Mouse (Mus musculus) intestine, embryonic 16.5 days (tissue): ENCODE measurements around the gene Lpin1. TPM values are rescaled to one million over a fixed set of nuclear protein-coding genes. Genes with fewer than 3 reads are reported as not detected.

Experiments used
- ATAC-seq: fragments of 200-750 bp; cut with Nextera tagmentation; 2 replicates; pipeline ENCODE4 v1.8.0; 2017; ENCODE audit warnings: moderate TSS enrichment, moderate library complexity
- H3K27ac ChIP-seq: fragments of 300-500 bp; sonication (generic); 2 replicates; pipeline ENCODE4 v1.5.1; 2014; ENCODE audit warnings: mild to moderate bottlenecking, low read length
- H3K27me3 ChIP-seq: fragments of 300-500 bp; sonication (generic); replicated peaks from 2 replicates; pipeline ENCODE4 v1.6.1; 2014; ENCODE audit warnings: low read length, control low read depth, mixed read lengths; ENCODE audit not compliant: control insufficient read depth, insufficient read depth
- H3K36me3 ChIP-seq: fragments of 300-500 bp; sonication (generic); 2 replicates; pipeline ENCODE4 v1.6.1; 2014; ENCODE audit warnings: low read length, control low read depth; ENCODE audit not compliant: control insufficient read depth, insufficient read depth
- H3K4me1 ChIP-seq: fragments of 300-500 bp; sonication (generic); 2 replicates; pipeline ENCODE4 v1.6.1; 2014; ENCODE audit warnings: low read length, control low read depth, mixed read lengths; ENCODE audit not compliant: control insufficient read depth, insufficient read depth
- H3K4me2 ChIP-seq: fragments of 300-500 bp; sonication (generic); 2 replicates; pipeline ENCODE4 v1.6.1; 2014; ENCODE audit warnings: low read depth, low read length, control low read depth
- H3K4me3 ChIP-seq: fragments of 300-500 bp; sonication (generic); 2 replicates; pipeline ENCODE4 v1.5.1; 2014; ENCODE audit warnings: mild to moderate bottlenecking, low read length
- H3K9ac ChIP-seq: fragments of 300-500 bp; sonication (generic); 2 replicates; pipeline ENCODE4 v1.6.1; 2014; ENCODE audit warnings: low read depth, low read length
- H3K9me3 ChIP-seq: fragments of 300-500 bp; sonication (generic); 2 replicates; pipeline ENCODE4 v1.6.1; 2016; ENCODE audit warnings: low read length, control low read depth; ENCODE audit not compliant: control insufficient read depth
- whole genome bisulfite sequencing: fragments of 180-500 bp; shearing (Covaris S2); extraction: QIAGEN DNeasy Blood & Tissue Kit; methylation state at CpG from one replicate; pipeline ENCODE4 v1.1.7; 2014; 5-methylcytosine and 5-hydroxymethylcytosine counted together
- polyA plus RNA-seq: library from polyadenylated mRNA; unstranded; fragments of >200 nt; fragmentation: Nextera tagmentation; extraction: Ambion mirVana; gene quantifications from 2 replicates; pipeline ENCODE4 v1.2.1, GENCODE M21; 2015

Lpin1 gene
- polyA plus RNA-seq: 8.5 and 9.6 TPM in 2 replicates

GRCm38 (mm10) chr12:16610936-16611335, at the start of gene Lpin1:
Gene Lpin1 (minus strand): TSS chr12:16610966.
- H3K36me3 ChIP-seq: no peaks in the 10 kb centered on the region
- H3K27me3 ChIP-seq: no peaks in the 10 kb centered on the region
- no peak within 1 kb of the TSS for H3K9ac ChIP-seq
- no peak within 1 kb of the TSS for H3K27ac ChIP-seq
- no peaks in the 10 kb centered on the region for H3K4me1 ChIP-seq
- WGBS: 83% methylated on average over 2 of the region's 2 CpGs
- no peak within 1 kb of the TSS for H3K4me2 ChIP-seq
- H3K9me3 ChIP-seq: no peaks in the 10 kb centered on the region
- no peak within 1 kb of the TSS for H3K4me3 ChIP-seq
- no peak for ATAC-seq

- no peaks in the 10 kb centered on the region for H3K9me3 ChIP-seq
- no peak overlapping the region for H3K9ac ChIP-seq
- peaks cover 8% of the 10 kb centered on the region for H3K4me1 ChIP-seq
- H3K27ac ChIP-seq: no peak overlapping the region
- H3K27me3 ChIP-seq: peaks cover 27% of the 10 kb centered on the region
- no peaks in the 10 kb centered on the region for H3K36me3 ChIP-seq
- no peak overlapping the region for H3K4me2 ChIP-seq
- WGBS: 70% methylated on average over 5 of the region's 5 CpGs
- no peak for ATAC-seq
- no peak overlapping the region for H3K4me3 ChIP-seq
Observed at GRCm38 (mm10) chr12:16656906-16657875, 46.4 kb upstream of the Lpin1 start.

- no peaks in the 10 kb centered on the region for H3K9me3 ChIP-seq
- no peaks in the 10 kb centered on the region for H3K36me3 ChIP-seq
- 75% methylated on average over 4 of the region's 4 CpGs for WGBS
- H3K27ac ChIP-seq: no peak overlapping the region
- no peak overlapping the region for H3K9ac ChIP-seq
- peaks cover 8% of the 10 kb centered on the region for H3K4me1 ChIP-seq
- H3K4me3 ChIP-seq: no peak overlapping the region
- H3K4me2 ChIP-seq: no peak overlapping the region
- no peak for ATAC-seq
- peaks cover 27% of the 10 kb centered on the region for H3K27me3 ChIP-seq
Observed at GRCm38 (mm10) chr12:16655604-16656003, 44.8 kb upstream of the Lpin1 start.

- Histone ChIP-seq H3K4me3 (peak within 1 kb of the TSS; percentile 28), H3K27me3 (peaks cover 27% of the 10 kb centered on the region), H3K36me3 (no peaks in the 10 kb centered on the region), H3K27ac (no peak within 1 kb of the TSS), H3K9ac (no peak within 1 kb of the TSS), H3K4me2 (peak within 1 kb of the TSS; percentile 51), H3K4me1 (peaks cover 8% of the 10 kb centered on the region), H3K9me3 (no peaks in the 10 kb centered on the region)
- WGBS: 5% methylated on average over 58 of the region's 58 CpGs
- ATAC-seq: peak; percentile 90
Observed at GRCm38 (mm10) chr12:16653332-16654093, 42.7 kb upstream of the Lpin1 start, which contains the start of gene Ntsr2. Gene Ntsr2 (plus strand): TSS chr12:16653382.

GRCm38 (mm10) chr12:16649819-16650218, 39.1 kb upstream of the Lpin1 start:
- Histone ChIP-seq H3K4me1 (peaks cover 8% of the 10 kb centered on the region), H3K36me3 (no peaks in the 10 kb centered on the region), H3K4me2 (no peak overlapping the region), H3K9me3 (no peaks in the 10 kb centered on the region), H3K27me3 (peaks cover 17% of the 10 kb centered on the region), H3K9ac (no peak overlapping the region), H3K27ac (no peak overlapping the region), H3K4me3 (no peak overlapping the region)
- WGBS: 85% methylated on average over 6 of the region's 6 CpGs
- no peak for ATAC-seq

- ATAC-seq: no peak
- Histone ChIP-seq H3K27ac (no peak overlapping the region), H3K36me3 (no peaks in the 10 kb centered on the region), H3K9me3 (no peaks in the 10 kb centered on the region), H3K9ac (no peak overlapping the region), H3K27me3 (0 out of 2 replicates have a peak, but pooled peaks cover 3% of the 10 kb centered on the region), H3K4me1 (peaks cover under 1% of the 10 kb centered on the region; the same call in 1 of the 2 replicates), H3K4me2 (no peak overlapping the region), H3K4me3 (no peak overlapping the region)
- WGBS: 85% methylated on average over 6 of the region's 6 CpGs
Observed at GRCm38 (mm10) chr12:16648273-16648672, 37.5 kb upstream of the Lpin1 start.

GRCm38 (mm10) chr12:16646780-16647409, 36.1 kb upstream of the Lpin1 start:
- H3K4me2 ChIP-seq: no peak overlapping the region
- no peaks in the 10 kb centered on the region for H3K9me3 ChIP-seq
- no peaks in the 10 kb centered on the region for H3K4me1 ChIP-seq
- H3K9ac ChIP-seq: no peak overlapping the region
- H3K36me3 ChIP-seq: no peaks in the 10 kb centered on the region
- no peak overlapping the region for H3K4me3 ChIP-seq
- H3K27me3 ChIP-seq: no peaks in the 10 kb centered on the region
- 58% methylated on average over 9 of the region's 9 CpGs for whole genome bisulfite sequencing
- H3K27ac ChIP-seq: no peak overlapping the region
- no peak for ATAC-seq

GRCm38 (mm10) chr12:16644698-16645097, 33.9 kb upstream of the Lpin1 start:
- 64% methylated on average over 8 of the region's 8 CpGs for WGBS

More at GRCm38 (mm10) chr12:16644698-16645097, 33.9 kb upstream of the Lpin1 start:
- Histone ChIP-seq H3K27me3 (no peaks in the 10 kb centered on the region), H3K4me1 (no peaks in the 10 kb centered on the region), H3K4me3 (no peak overlapping the region), H3K27ac (no peak overlapping the region), H3K9me3 (no peaks in the 10 kb centered on the region), H3K4me2 (no peak overlapping the region), H3K9ac (no peak overlapping the region), H3K36me3 (no peaks in the 10 kb centered on the region)
- ATAC-seq: no peak
